Mouse (Mus musculus) cerebellum, postnatal 36 days (tissue): ENCODE results near the gene Dicer1.
A peak's percentile ranks its signal among the peaks of the same experiment; 100 is the strongest.
"Not testable (repeated sequence)": the region's sequence is repeated elsewhere in the genome, so short reads cannot be mapped to it uniquely, and the experiment has no call there.

ENCODE experiments used
- DNase-seq, 2 experiments: peaks; one replicate each; pipeline ENCODE4 v3.0.0; 2021 to 2022; ENCODE audit warnings: mixed read lengths in 2 of 2

Gene Dicer1

DNA sequence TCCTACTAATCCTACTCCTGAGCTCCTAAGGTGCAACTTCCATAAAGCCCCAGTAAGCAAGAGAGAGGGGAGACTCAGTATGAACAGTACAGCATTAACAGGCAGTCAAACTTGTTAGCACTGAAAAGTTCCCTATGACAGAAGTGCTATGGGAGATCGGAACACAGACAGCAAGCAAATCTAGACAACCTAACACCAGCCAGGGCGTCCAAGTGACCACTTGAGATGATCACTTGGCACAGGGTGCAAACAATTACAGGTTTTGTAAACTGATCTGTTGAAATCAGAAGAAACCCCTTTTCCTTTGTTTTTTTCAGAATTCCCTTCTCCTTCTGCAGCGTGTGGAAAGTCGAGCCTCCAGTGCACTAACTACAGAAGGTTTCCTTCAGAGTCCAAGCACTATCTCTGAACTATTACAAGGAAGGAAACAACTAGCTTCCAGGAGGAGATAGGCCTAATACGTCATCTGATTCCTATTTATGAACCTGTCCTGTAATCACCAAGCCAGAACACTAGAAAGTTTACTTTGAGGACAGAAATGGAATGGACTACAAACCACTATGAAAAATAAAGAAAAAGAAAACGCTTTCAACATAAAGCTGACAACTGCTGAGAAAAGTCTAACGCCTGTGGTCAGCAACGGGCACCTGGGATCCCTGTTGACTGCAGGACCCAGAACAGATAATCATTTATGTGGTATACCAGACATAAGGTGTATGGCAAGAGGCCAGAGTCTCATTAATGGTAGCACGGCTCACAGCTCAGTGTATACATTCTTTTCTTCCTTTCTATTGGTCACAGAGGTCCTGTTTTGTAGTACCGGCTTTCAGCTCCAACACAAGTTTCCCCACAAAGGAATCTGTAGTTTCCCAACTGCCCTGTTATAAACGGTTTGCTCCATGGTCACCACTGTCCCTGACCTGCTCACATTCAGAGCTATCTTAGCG lies 10.6 kb downstream of the Dicer1 start:
- DNase-seq = no peak

- DNase-seq = no peak
Measured at GRCm38 (mm10) chr12:104738931-104739330, 12.8 kb downstream of the Dicer1 start.

- no peak for DNase-seq
Measured at GRCm38 (mm10) chr12:104738446-104738845, 13.3 kb downstream of the Dicer1 start.

GRCm38 (mm10) chr12:104737666-104738065 lies 14.1 kb downstream of the Dicer1 start:
- no peak for DNase-seq

GRCm38 (mm10) chr12:104735993-104736395 lies 15.8 kb downstream of the Dicer1 start:
- DNase-seq = no peak

DNA sequence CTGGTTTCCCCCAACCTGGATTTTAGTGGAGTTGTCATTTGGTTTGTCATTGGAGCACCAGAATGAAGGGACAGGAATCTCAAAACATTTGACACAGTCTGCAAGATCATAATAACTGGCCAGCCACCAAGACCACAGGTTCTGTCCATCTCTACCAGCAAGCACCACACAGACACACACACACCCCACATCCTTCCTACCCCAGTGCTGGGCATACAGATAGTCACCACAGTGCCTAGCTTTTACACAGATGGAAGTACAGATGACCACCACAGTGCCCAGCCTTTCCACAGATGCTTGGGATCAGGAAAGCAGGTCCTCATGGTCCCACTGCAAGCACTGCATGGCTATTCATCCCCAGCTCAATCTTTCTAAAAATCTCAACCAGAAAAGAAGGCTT lies 18.6 kb downstream of the Dicer1 start:
- DNase-seq = no peak

DNA sequence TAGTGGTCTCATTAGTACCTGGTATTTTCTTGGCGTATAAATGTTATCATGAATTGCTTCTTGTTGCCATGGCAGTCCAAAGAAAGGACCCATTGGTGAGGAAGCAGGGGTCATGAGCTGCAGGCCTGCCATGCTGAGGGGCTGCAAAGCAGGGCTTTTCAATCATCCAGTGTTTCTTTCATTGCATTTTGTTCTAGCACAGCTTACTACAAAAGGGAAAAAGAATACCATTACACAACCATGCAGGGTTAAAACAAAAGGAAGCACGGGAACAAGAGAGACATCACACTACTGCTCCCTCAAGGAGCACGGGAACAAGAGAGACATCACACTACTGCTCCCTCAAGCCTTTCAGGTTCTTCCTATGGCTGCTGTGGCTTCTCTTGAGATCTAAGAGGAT lies 20.0 kb downstream of the Dicer1 start:
- no peak for DNase-seq

GRCm38 (mm10) chr12:104726436-104726835 lies 25.3 kb downstream of the Dicer1 start:
- not testable (repeated sequence) for DNase-seq

GRCm38 (mm10) chr12:104722056-104722455 lies 29.7 kb downstream of the Dicer1 start:
- DNase-seq = no peak

DNA sequence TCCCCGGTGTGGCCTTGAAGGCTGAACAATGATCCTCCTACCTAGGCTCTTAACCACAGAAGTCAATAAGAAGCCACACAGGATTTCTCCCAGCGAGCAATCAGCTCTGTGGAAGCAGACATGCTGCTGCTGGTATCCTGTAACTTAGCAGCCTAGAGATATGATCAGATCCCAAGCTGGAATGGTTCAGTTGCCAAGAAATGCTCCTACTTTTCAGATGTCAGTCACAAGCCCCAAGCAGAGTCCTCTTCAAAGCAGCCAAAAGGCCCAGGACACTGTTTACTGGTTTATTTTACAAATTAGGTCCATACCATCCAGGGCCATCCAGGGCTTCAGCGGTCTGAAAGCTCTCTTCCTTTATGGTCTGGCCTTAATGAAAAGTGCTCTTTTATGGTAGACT lies 30.7 kb downstream of the Dicer1 start:
- DNase-seq = no peak

DNA sequence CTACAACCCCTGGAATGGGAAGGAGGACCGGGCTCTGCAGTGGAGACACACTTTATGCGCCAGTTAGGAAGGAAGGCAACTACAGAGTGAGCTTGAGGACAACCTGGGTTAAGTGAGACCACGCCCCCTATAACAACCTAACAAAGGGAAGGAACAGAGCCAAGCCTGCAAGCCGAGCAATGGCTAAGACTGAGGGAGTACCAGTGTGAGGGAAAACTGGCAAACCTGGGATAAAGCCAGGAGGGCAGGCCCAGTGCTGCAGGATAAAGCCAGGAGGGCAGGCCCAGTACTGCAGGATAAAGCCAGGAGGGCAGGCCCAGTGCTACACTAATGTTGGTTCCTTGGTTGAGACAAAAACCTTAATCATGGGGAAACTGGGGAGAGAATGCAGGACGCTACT lies 32.8 kb downstream of the Dicer1 start:
- DNase-seq = no peak

- no peak for DNase-seq
Measured at GRCm38 (mm10) chr12:104716409-104716808, 35.3 kb downstream of the Dicer1 start.

- no peak for DNase-seq
Measured at GRCm38 (mm10) chr12:104715453-104715852, 36.3 kb downstream of the Dicer1 start.

GRCm38 (mm10) chr12:104700266-104700665 lies 51.5 kb downstream of the Dicer1 start:
- DNase-seq = no peak

DNA sequence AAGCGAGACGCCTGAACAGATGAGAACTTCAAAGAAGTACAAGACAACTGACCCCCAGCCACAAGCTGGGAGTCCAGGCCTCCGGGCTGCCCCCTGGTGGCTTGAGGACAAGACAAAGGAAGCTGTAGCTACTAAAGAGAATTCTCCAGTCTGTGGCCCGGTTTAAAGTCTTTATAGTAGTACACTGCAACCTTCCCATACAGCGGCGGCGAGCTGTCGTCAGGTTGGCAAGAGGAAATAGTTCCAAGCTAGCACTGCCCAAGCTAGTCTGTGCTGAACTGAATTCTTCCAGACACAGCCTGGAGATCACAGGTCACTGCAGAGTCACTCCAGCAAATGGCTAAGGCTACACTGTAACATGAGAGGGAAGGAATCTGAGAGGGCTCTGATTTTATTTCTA lies 52.0 kb downstream of the Dicer1 start:
- peak; percentile 17 to 20 for DNase-seq

DNA sequence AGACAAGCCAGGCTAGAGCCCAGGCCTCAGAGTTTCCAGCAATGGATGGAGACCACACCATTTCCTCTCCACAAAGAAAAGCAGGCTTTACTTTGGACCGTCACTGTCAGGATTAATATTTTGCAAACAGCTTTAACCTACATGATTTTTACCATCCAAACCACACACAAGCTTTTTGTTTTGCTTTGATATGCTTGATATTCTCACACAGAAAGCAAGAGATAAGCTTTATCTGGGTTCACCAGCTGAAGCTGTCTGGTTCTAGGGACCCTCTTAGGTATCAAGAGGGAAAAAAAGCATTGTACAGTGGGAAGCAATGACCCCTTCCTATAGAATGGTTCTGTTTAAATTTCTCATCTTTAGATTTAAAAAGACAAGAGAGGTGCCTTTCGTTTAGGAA lies 56.2 kb downstream of the Dicer1 start:
- no peak for DNase-seq

GRCm38 (mm10) chr12:104692864-104693263 lies 58.9 kb downstream of the Dicer1 start:
- no peak for DNase-seq

GRCm38 (mm10) chr12:104690412-104690811 lies 61.3 kb downstream of the Dicer1 start:
- no peak for DNase-seq

GRCm38 (mm10) chr12:104688870-104689269 lies 62.9 kb downstream of the Dicer1 start:
- DNase-seq = no peak

DNA sequence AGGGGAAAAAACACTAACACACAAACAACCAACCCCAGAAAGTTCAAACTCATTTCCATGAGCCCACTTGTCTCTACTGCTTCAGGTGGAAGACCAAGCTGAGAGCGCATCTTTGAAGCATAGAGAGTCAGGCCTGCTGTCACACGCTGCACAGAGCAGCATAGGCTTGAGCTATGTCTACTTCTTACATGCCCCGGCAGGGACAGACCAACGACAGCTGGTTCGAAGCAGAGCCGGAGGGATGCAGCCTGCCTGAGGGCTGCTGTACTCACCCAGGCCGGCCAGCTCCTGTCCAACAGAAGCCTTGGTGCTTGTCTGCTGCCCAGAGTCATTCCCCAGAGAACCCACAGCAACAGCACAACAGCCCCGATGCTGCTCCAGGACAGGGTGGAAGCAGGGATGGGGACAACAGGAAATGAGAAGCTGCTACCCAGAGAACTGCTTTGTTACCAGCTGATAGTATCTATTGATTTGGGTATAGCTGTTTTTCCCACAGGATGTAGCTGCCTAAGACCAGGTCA lies 67.3 kb downstream of the Dicer1 start:
- DNase-seq = no peak

DNA sequence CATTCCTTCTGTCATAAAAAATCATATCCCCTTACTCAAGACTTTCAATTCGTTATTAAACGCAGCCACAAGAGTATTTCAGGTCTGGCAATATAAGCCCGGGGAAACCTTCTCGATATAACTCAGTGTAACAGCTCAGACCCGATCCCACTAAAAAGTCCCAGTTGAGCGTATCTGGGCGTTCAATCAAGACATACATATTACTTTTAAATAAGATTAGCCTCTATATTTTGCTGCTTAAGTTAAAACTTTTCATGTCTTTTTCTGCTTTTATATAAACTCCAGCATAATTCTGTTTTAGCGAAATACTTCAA lies 72.0 kb downstream of the Dicer1 start:
- DNase-seq = no peak

- DNase-seq = no peak
Measured at GRCm38 (mm10) chr12:104679121-104679818, 72.5 kb downstream of the Dicer1 start.

GRCm38 (mm10) chr12:104678462-104678861 lies 73.3 kb downstream of the Dicer1 start:
- no peak for DNase-seq

GRCm38 (mm10) chr12:104677371-104677924 lies 74.3 kb downstream of the Dicer1 start:
- no peak for DNase-seq
